Mouse (Mus musculus): Measurements from ENCODE around the gene Dtymk. TPM values are rescaled to one million over a fixed set of nuclear protein-coding genes. Genes with fewer than 3 reads are reported as not detected.
"Not testable (repeated sequence)": the region's sequence is repeated elsewhere in the genome, so short reads cannot be mapped to it uniquely, and the experiment has no call there.

Gene Dtymk
- polyA plus RNA-seq, 1 experiment: 191 TPM

GRCm38 (mm10) chr1:93835211-93835610, 33.5 kb upstream of the Dtymk start:
- Histone ChIP-seq H3K27me3 (ENCODE audit: control insufficient read depth, insufficient read depth, low read length, poor library complexity, severe bottlenecking) (no peaks in the 10 kb centered on the region), H3K27ac (ENCODE audit: insufficient read depth, low read length) (no peak overlapping the region), H3K36me3 (ENCODE audit: control insufficient read depth, insufficient read depth, low read length, poor library complexity, severe bottlenecking) (no peaks in the 10 kb centered on the region), H3K4me3 (ENCODE audit: low read depth, low read length) (no peak overlapping the region), H3K9me3 (replicated peaks; ENCODE audit: control insufficient read depth, insufficient read depth, low read length, poor library complexity, severe bottlenecking) (no peaks in the 10 kb centered on the region), H3K4me1 (ENCODE audit: control insufficient read depth, insufficient read depth, low read length) (no peaks in the 10 kb centered on the region), H3K9ac (ENCODE audit: low read depth, poor library complexity, severe bottlenecking) (no peak overlapping the region)
- TF ChIP-seq POLR2A (IDR thresholded peaks at IDR 0.05; ENCODE audit: insufficient read depth, low read length) (no peak), EP300 (IDR thresholded peaks at IDR 0.05; ENCODE audit: insufficient read depth, low read depth, low read length) (no peak), CTCF (IDR thresholded peaks at IDR 0.05; ENCODE audit: low read depth, low read length) (no peak)

DNA sequence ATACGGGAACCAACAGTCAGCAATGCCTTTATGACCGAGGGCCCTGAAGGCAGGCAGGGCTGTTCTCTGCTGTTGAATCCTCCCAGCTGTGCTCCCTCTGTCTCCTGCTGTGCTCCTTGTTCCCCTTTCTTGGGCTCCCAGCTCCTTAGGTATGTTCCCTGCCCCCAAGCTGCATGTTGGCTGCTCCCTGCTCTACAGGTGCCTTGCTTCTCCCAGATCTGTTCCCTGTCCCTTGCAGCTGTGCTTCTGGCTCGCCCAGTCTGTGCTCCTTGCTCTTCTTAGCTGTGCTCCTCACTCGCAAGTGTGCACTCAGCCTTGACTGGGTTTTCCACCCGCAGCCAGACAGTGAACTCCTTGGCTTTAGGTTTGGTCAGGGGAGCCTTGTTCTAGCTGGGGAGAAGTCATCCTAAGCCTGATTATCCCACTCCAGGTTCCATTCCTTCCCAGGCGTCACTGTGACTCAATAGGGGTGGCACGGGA, 33.0 kb upstream of the Dtymk start:
- no peaks in the 10 kb centered on the region for H3K27me3 ChIP-seq (ENCODE audit: control insufficient read depth, insufficient read depth, low read length, poor library complexity, severe bottlenecking)
- no peaks in the 10 kb centered on the region for H3K36me3 ChIP-seq (ENCODE audit: control insufficient read depth, insufficient read depth, low read length, poor library complexity, severe bottlenecking)
- H3K9me3 ChIP-seq (replicated peaks; ENCODE audit: control insufficient read depth, insufficient read depth, low read length, poor library complexity, severe bottlenecking): no peaks in the 10 kb centered on the region
- H3K9ac ChIP-seq (ENCODE audit: low read depth, poor library complexity, severe bottlenecking): no peak overlapping the region
- TF ChIP-seq POLR2A (IDR thresholded peaks at IDR 0.05; ENCODE audit: insufficient read depth, low read length): no peak
- TF ChIP-seq EP300 (IDR thresholded peaks at IDR 0.05; ENCODE audit: insufficient read depth, low read depth, low read length): no peak
- TF ChIP-seq CTCF (IDR thresholded peaks at IDR 0.05; ENCODE audit: low read depth, low read length): no peak
- no peaks in the 10 kb centered on the region for H3K4me1 ChIP-seq (ENCODE audit: control insufficient read depth, insufficient read depth, low read length)
- H3K27ac ChIP-seq (ENCODE audit: insufficient read depth, low read length): no peak overlapping the region
- H3K4me3 ChIP-seq (ENCODE audit: low read depth, low read length): no peak overlapping the region

- H3K36me3 ChIP-seq (ENCODE audit: control insufficient read depth, insufficient read depth, low read length, poor library complexity, severe bottlenecking); H3K9ac ChIP-seq (ENCODE audit: low read depth, poor library complexity, severe bottlenecking); H3K27ac ChIP-seq (ENCODE audit: insufficient read depth, low read length); H3K4me1 ChIP-seq (ENCODE audit: control insufficient read depth, insufficient read depth, low read length); H3K4me3 ChIP-seq (ENCODE audit: low read depth, low read length); H3K27me3 ChIP-seq (ENCODE audit: control insufficient read depth, insufficient read depth, low read length, poor library complexity, severe bottlenecking); H3K9me3 ChIP-seq (replicated peaks; ENCODE audit: control insufficient read depth, insufficient read depth, low read length, poor library complexity, severe bottlenecking): not testable (repeated sequence)
These were observed 31.1 kb upstream of the Dtymk start for GRCm38 (mm10) chr1:93832754-93833360.

DNA sequence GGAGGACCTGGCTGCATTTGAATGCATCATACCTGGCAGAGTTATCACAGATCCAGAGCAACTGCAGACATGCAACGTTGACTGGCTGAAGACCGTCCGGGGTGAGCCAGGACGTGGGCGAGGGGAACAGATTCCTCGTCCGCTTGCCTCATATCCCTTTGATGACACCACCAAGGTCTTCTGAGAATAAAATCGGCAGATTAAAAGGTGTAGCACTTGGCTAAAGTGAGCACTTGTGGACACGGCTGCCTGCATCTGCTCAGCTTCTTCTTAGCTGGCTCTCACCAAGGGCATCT, 24.8 kb upstream of the Dtymk start:
- Histone ChIP-seq H3K9me3 (replicated peaks; ENCODE audit: control insufficient read depth, insufficient read depth, low read length, poor library complexity, severe bottlenecking) (no peaks in the 10 kb centered on the region), H3K4me1 (ENCODE audit: control insufficient read depth, insufficient read depth, low read length) (no peaks in the 10 kb centered on the region), H3K9ac (ENCODE audit: low read depth, poor library complexity, severe bottlenecking) (peak overlapping the region; percentile 35; the same call in 1 of the 2 replicates), H3K27me3 (ENCODE audit: control insufficient read depth, insufficient read depth, low read length, poor library complexity, severe bottlenecking) (no peaks in the 10 kb centered on the region), H3K4me3 (ENCODE audit: low read depth, low read length) (peak overlapping the region; percentile 69), H3K27ac (ENCODE audit: insufficient read depth, low read length) (no peak overlapping the region), H3K36me3 (ENCODE audit: control insufficient read depth, insufficient read depth, low read length, poor library complexity, severe bottlenecking) (no peaks in the 10 kb centered on the region)
- TF ChIP-seq EP300 (IDR thresholded peaks at IDR 0.05; ENCODE audit: insufficient read depth, low read depth, low read length) (no peak), CTCF (IDR thresholded peaks at IDR 0.05; ENCODE audit: low read depth, low read length) (no peak), POLR2A (IDR thresholded peaks at IDR 0.05; ENCODE audit: insufficient read depth, low read length) (no peak)

- H3K36me3 ChIP-seq (ENCODE audit: control insufficient read depth, insufficient read depth, low read length, poor library complexity, severe bottlenecking): no peaks in the 10 kb centered on the region
- no peaks in the 10 kb centered on the region for H3K9me3 ChIP-seq (replicated peaks; ENCODE audit: control insufficient read depth, insufficient read depth, low read length, poor library complexity, severe bottlenecking)
- TF ChIP-seq POLR2A (IDR thresholded peaks at IDR 0.05; ENCODE audit: insufficient read depth, low read length) (no peak), EP300 (IDR thresholded peaks at IDR 0.05; ENCODE audit: insufficient read depth, low read depth, low read length) (0 out of 2 replicates have a peak, but pooled peaks have one; percentile 15), CTCF (IDR thresholded peaks at IDR 0.05; ENCODE audit: low read depth, low read length) (no peak)
- H3K27me3 ChIP-seq (ENCODE audit: control insufficient read depth, insufficient read depth, low read length, poor library complexity, severe bottlenecking): no peaks in the 10 kb centered on the region
- H3K9ac ChIP-seq (ENCODE audit: low read depth, poor library complexity, severe bottlenecking): peak overlapping the region; percentile 35; the same call in 1 of the 2 replicates
- peak overlapping the region; percentile 69 for H3K4me3 ChIP-seq (ENCODE audit: low read depth, low read length)
- no peaks in the 10 kb centered on the region for H3K4me1 ChIP-seq (ENCODE audit: control insufficient read depth, insufficient read depth, low read length)
- H3K27ac ChIP-seq (ENCODE audit: insufficient read depth, low read length): peak overlapping the region; percentile 46
These were observed 24.2 kb upstream of the Dtymk start for GRCm38 (mm10) chr1:93825771-93826539.

- no peaks in the 10 kb centered on the region for H3K9me3 ChIP-seq (replicated peaks; ENCODE audit: control insufficient read depth, insufficient read depth, low read length, poor library complexity, severe bottlenecking)
- H3K4me3 ChIP-seq (ENCODE audit: low read depth, low read length): peak overlapping the region; percentile 69
- peak overlapping the region; percentile 35; the same call in 1 of the 2 replicates for H3K9ac ChIP-seq (ENCODE audit: low read depth, poor library complexity, severe bottlenecking)
- TF ChIP-seq CTCF (IDR thresholded peaks at IDR 0.05; ENCODE audit: low read depth, low read length): peak; percentile 1
- peak; percentile 34; the same call in 1 of the 2 replicates for TF ChIP-seq EP300 (IDR thresholded peaks at IDR 0.05; ENCODE audit: insufficient read depth, low read depth, low read length)
- peak; percentile 94 for TF ChIP-seq POLR2A (IDR thresholded peaks at IDR 0.05; ENCODE audit: insufficient read depth, low read length)
- H3K27me3 ChIP-seq (ENCODE audit: control insufficient read depth, insufficient read depth, low read length, poor library complexity, severe bottlenecking): no peaks in the 10 kb centered on the region
- H3K27ac ChIP-seq (ENCODE audit: insufficient read depth, low read length): peak overlapping the region; percentile 46
- no peaks in the 10 kb centered on the region for H3K4me1 ChIP-seq (ENCODE audit: control insufficient read depth, insufficient read depth, low read length)
- no peaks in the 10 kb centered on the region for H3K36me3 ChIP-seq (ENCODE audit: control insufficient read depth, insufficient read depth, low read length, poor library complexity, severe bottlenecking)
These were observed 23.5 kb upstream of the Dtymk start for GRCm38 (mm10) chr1:93825105-93825674.

Data from ES-Bruce4 (cell line).